Mouse (Mus musculus): ENCODE measurements around the gene 2310011J03Rik. TPM values are rescaled to one million over a fixed set of nuclear protein-coding genes. Genes with fewer than 3 reads are reported as not detected.

The 2310011J03Rik gene
- total RNA-seq, 2 experiments from 2014 or later: 20.4 to 23.1 TPM

DNA sequence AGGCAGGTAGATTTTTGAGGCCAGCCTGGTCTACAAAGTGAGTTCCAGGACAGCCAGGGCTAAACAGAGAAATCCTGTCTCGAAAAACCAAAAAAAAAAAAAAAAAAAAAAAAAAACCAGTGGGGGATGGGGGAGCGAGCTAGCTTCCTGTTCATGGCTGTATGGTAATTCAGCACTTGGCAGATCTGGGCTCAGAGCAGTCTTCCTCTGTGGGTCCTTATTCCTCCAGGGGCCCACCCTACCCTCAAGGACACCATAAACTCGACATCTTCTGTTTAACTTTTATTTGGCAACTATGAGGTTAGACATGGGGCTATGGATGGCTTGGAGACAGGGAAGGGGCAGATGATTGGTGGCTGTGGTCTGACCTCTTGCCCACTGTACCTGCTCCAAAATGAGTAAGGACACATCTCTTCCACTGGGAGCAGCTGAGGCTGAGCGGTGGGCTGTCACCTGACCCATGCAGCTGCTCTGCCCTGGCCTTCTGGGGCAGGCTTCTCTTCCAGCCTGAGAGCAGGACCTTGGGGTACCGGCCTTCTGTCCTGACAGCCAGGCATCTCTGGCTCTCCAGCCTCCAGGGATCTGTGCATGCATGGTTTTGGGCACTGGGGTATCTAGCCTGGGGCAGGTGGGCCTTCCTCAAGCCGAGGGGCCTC is 805 bp upstream of the 2310011J03Rik start:
- no peak for DNase-seq (ENCODE audit: low spot score in 2 of 2)

DNA sequence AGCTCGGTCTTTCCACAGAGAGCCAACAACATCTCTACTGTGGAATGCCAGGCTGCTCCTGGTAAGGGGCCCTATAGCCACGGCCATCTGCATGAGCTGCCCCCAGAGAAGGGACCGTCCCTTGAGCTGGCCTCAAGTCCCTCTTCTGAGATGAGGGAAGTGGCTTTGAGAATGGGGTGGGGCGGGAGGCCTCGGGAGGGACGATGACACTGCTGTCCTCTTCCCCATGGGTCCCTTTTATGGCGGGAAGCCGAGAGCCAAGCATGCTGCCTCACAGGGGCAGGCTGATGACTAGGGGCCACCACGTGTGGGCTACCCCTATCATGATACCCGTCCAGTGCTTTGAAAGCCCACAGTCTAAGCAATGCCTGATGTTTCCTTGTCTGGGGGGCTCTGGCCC is 3.3 kb downstream of the 2310011J03Rik start:
- DNase-seq (ENCODE audit: low spot score in 2 of 2): no peak

DNA sequence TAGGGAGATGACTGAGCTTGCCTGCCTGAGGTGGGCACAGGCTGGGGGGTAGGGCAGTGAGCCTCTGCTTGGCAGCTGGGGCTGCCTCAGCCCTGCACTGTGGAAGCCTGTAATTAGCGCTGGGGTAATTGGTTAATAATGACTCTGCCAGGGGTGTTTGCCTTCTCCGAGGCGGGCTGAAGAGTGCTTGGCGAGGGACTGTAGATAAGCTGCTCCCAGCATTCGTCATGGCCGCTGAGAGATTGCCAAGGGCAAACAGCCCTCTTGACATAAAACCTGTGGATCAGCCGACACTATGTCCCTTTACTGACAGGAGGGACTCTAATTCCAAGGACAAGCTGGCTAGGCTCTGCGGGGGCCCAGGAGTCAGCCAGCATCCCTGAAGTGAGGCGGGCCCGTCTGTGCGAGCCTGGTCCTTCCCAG is 4.0 kb downstream of the 2310011J03Rik start:
- no peak for DNase-seq (ENCODE audit: low spot score in 2 of 2)

DNA sequence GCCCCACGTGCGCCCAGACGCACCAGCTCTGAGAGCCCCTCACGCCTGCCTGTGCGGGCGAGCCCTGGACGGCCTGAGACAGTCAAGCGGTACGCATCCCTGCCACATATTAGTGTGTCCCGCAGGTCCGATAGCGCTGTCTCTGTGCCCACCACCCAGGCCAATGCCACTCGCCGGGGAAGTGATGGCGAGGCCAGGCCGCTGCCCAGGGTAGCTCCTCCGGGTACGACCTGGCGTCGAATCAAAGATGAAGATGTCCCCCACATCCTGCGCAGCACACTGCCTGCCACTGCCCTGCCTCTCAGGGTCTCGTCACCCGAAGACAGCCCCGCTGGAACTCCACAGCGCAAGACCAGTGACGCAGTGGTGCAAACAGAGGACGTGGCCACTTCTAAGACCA is 5.0 kb downstream of the 2310011J03Rik start:
- DNase-seq (ENCODE audit: low spot score in 2 of 2): no peak

DNA sequence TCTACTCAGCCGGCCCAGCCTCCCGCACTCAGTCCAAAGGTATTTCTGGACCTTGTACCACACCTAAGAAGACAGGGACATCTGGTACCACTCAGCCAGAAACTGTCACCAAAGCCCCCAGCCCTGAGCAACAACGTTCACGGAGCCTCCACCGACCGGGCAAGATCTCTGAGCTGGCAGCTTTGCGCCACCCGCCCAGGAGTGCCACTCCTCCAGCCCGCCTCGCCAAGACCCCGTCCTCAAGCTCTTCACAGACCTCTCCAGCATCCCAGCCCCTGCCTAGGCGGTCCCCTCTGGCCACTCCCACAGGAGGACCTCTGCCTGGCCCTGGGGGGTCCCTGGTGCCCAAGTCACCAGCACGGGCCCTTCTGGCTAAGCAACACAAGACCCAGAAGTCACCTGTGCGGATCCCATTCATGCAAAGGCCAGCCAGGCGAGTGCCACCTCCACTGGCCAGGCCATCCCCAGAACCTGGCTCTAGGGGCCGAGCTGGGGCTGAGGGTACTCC is 5.8 kb downstream of the 2310011J03Rik start:
- DNase-seq (ENCODE audit: low spot score in 2 of 2): no peak

DNA sequence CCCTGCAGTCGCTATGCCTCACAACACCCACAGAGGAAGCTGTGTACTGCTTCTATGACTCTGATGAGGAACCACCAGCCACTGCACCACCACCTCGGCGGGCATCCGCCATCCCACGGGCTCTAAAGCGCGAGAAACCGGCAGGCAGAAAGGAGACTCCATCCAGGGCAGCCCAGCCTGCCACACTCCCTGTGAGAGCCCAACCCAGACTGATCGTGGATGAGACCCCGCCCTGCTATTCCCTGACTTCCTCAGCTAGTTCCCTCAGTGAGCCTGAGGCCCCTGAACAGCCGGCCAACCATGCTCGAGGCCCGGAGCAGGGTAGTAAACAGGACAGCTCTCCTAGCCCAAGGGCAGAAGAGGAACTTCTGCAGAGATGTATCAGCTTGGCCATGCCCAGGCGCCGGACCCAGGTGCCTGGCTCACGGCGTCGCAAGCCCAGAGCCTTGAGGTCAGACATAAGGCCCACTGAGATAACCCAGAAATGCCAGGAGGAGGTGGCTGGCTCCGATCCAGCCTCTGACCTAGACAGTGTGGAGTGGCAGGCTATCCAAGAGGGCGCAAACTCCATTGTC is 6.6 kb downstream of the 2310011J03Rik start:
- no peak for DNase-seq (ENCODE audit: low spot score in 2 of 2)

DNA sequence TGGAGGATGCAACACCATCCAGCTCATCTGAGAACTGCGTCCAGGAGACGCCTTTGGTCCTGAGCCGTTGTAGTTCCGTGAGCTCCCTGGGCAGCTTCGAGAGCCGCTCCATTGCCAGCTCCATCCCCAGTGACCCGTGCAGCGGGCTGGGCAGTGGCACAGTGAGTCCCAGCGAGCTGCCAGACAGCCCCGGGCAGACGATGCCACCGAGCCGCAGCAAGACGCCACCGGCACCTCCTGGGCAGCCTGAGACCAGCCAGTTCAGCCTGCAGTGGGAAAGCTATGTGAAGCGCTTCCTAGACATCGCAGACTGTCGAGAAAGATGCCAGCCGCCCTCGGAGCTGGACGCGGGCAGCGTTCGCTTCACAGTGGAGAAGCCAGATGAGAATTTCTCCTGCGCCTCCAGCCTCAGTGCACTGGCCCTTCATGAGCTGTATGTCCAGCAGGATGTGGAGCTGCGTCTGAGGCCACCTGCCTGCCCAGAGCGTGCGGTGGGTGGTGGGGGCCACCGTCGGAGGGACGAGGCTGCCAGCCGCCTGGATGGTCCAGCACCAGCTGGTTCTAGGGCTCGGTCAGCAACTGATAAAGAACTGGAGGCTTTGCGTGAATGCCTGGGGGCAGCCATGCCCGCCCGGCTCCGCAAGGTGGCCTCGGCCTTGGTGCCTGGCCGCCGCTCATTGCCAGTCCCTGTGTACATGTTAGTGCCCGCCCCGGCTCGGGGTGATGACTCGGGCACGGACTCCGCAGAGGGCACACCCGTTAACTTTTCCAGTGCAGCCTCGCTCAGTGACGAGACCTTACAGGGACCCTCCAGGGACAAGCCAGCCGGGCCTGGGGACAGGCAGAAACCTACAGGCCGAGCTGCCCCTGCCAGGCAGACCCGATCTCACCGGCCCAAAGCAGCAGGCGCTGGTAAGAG is 7.5 kb downstream of the 2310011J03Rik start:
- no peak for DNase-seq (ENCODE audit: low spot score in 2 of 2)

DNA sequence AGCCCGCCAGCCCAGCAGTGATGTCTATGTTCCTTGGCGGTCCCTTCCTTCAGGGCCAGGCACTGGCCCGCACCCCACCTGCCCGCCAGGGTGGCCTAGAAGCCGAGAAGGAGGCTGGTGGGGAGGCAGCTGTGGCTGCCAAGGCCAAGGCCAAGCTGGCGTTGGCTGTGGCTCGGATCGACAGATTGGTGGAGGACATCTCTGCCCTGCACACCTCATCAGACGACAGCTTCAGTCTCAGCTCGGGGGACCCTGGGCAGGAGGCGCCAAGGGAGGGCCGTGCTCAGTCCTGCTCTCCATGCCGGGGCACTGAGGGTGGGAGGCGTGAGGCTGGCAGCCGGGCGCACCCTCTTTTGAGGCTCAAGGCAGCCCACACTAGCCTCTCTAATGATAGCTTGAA is 8.8 kb downstream of the 2310011J03Rik start:
- DNase-seq (ENCODE audit: low spot score in 2 of 2): no peak

DNA sequence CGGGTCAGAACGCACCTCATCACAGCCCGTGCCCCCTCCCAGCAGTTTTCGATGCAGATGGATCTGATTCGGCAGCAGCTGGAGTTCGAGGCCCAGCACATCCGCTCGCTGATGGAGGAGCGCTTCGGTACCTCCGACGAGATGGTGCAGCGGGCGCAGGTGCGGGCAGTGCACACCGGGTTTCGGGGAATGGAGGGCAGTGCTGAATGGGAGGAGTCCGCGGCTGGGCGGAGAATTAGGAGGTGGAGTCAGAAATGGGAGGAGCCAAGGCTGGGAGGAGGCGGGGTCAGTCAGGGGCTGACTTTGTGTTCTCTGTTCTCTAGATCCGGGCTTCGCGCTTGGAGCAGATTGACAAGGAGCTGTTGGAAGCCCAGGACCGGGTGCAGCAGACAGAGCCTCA is 15.5 kb downstream of the 2310011J03Rik start:
- DNase-seq (ENCODE audit: low spot score in 2 of 2): no peak

DNA sequence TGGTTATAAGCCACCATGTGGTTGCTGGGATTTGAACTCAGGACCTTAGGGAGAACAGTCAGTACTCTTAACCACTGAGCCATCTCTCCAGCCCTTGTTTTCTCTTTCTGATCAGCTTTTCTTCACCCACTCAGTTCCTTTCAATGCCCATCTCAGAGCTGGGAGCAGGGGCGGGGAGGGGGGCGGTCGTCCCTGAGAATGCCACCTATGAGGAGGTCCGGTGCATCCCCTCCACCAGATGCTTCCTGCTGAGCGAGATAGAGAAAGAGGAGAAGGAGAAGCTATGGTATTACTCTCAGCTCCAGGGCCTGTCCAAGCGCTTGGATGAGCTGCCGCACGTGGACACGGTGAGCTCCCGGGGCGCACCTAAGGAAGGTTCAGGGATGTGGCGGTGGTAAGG is 15.9 kb downstream of the 2310011J03Rik start:
- DNase-seq (ENCODE audit: low spot score in 2 of 2): no peak

DNA sequence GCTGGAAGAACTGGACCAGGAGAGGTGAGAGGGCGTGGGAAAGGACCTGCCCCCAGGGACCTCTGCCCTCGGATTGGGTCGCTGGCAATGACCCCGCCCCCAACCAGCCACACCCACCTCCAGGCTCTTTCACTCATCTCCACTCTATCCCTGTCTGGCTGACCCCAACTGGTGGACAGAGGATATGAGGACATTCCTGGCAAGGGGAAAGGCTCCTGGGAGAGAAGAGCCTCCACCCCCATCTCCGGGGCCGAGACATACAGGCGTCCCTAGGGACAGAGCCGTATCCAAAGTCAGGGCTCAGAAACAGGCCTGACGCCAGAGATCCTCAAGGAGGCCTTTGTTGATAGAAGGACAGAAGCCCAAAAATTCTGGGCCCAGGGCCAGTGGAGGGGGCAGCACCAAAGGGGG is 17.9 kb downstream of the 2310011J03Rik start:
- DNase-seq (ENCODE audit: low spot score in 2 of 2): peak; percentile 71 to 88

DNA sequence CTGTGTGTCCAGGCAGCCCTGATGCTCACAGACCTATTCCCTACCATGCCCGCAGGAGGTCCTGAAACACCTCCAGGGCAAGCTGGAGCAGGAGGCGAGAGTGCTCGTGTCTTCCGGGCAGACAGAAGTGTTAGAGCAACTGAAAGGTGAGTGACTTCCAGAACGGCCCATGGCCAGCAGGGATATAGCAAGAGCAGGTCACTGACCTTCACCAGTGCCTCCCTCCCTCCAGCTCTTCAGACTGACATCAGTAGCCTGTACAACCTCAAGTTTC is 18.3 kb downstream of the 2310011J03Rik start:
- DNase-seq (ENCODE audit: low spot score in 2 of 2): no peak

DNA sequence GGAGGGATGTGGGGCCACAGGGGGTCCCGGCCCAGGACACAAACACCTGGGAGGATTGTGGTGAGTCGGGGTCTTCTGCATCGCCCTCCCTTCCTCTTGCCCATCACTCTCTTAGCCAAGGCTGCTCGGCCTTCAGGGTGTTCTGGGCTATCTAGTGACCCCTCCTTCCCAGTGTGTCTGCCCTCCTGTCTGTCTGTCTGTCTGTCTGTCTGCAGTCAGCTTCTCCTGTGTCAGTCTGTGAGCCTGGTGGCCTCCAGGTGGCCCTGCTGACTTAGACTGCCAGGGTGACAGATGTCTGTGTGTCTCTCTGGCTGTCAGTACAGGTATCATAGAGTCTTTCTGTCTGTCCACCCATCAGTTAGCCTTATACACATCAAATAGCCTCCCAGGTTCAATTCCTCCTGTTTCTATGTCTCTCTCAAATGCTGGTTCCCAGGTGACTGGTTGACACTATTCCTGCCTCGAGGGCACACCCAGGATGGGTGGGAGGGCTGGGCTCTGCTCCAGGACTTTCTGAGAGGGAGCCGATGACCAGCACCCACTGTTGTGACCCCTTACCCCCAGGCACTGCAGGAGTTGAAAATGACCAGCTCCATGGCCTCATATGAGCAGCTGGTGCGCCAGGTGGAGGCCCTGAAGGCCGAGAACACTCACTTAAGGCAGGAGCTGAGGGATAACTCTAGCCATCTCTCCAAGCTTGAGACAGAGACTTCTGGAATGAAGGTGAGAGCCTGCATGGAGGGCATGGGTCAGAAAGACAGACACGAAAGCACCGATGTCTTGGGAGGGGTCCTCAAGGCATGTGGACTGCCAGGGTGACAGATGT is 18.9 kb downstream of the 2310011J03Rik start:
- DNase-seq (ENCODE audit: low spot score in 2 of 2): no peak

DNA sequence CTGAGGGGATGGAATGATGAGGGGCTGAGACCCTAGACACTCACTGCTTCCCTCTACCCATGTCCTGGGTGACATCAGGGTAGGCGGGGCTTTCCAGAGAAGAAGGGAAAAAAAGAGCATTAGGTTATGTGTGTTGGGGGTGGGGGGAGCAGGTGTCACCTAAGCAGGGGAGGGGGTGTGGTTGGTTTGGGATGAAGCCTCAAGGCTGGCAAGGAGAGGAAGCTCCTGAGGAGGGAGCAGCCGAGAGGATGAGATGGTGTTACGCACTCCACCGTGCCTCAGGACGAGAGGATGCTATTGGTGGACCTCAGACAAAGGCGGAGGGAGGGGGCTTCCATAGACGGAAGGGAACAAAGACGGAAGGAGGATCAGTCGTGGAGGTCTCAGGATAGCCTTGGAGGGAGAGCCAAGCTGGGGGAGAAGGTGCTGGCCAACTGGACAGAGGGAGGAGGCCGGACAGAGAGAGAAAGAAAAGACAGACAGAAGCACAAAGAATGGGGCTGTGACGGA is 19.6 kb downstream of the 2310011J03Rik start:
- peak in 1 of 2 experiments; percentile 71 for DNase-seq (ENCODE audit: low spot score in 2 of 2)

DNA sequence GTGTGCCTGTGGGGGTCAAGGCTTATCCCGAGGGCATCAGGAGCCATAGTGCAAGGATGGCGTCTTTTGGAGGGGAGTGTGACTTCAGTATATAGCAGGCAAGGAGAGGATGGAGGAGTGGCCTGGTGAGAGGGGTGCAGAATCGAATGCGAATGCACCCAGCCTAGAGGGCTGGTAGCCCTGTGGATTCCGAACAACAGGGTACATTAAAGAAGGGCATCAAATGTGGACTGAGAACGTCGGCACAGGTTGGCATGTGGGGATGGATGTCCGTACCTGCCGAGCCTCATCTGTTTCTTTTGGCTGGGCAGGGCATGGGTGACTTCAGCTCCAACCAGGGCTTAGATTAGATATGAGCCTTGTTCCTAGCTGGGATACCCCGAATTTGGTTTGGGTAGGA is 20.5 kb downstream of the 2310011J03Rik start:
- no peak for DNase-seq (ENCODE audit: low spot score in 2 of 2)

DNA sequence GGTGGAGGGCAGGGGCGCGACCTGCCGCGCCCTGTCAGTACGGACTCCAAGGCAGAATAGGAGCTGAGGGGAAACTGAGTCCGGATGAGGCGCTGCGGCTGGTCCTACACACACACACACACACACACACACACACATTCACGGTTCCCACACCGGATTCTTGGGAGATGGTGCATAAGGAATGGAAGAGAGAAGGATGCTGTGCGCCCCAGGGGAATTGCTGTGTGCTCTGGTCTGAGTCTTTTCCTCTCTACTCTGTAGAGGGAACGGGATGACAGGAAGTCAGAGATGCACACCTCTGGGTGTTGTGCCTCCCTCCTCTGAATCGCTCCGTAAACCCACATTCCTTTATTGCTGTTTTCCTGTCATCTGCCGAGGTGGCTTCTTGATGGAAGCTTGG is 21.0 kb downstream of the 2310011J03Rik start:
- DNase-seq (ENCODE audit: low spot score in 2 of 2): no peak

DNA sequence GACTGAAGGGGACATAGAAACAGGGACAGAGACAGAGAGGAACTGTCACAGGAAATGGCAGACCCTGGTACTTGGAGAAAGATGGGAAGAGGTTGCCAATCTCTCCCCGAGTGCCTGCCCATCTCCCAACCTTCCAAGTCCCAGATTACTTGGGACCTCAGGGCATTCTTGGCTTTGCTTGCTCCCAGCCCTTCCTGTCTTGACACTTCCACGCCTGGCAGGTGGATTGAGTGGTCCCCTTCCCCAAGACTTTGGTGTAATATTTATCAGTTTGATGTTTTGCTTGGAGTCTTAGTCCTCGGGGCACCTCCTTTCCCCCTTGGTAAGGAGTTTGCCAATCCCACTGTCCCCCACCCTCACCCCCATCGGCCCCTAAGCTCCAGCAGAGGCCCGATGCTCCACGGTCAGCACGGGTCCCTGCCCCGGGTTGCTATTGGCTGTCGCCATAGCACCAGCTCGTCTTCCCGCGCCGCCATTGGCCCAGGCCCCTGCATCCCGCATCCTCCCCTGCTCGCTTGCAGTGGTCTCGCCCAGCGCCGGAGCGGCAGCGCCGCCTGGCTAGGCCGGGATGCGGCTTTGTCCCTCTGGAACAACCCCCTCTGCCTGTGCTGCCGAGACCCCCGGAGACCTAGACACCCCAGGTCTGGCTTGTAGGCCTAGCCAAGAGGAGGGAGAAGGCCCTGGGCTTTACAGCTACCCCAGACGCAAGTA is 21.6 kb downstream of the 2310011J03Rik start:
- peak; percentile 91 to 95 for DNase-seq (ENCODE audit: low spot score in 2 of 2)

DNA sequence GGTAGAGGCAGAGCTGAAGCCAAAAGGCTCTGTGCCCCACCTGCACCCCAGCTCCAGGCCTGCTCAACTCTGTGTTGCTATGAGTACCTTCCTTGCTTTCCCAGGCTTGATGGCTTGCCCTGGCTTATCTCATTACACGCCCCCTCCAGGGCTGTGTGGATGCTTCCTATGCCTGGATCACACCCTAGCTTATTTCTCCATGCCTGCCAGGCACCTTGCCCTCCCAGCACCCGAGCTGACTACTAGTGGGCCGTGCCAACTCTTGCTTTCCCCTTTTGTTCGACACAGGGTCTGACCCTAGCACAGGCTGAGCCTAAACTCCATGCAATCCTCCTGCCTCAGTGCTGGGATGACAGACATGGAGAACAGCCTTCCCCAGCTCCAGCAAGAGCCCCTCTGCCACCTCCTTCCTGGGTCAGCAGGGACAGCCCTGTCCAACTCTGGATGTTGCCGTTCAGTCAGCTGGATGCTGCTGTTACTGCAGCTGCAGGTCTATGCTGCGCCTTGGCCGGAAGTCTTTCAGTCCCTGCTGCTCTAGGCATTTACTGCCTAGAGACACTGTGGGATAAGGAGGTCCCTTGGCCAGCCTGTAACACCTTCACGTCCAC is 22.7 kb downstream of the 2310011J03Rik start:
- DNase-seq (ENCODE audit: low spot score in 2 of 2): no peak

DNA sequence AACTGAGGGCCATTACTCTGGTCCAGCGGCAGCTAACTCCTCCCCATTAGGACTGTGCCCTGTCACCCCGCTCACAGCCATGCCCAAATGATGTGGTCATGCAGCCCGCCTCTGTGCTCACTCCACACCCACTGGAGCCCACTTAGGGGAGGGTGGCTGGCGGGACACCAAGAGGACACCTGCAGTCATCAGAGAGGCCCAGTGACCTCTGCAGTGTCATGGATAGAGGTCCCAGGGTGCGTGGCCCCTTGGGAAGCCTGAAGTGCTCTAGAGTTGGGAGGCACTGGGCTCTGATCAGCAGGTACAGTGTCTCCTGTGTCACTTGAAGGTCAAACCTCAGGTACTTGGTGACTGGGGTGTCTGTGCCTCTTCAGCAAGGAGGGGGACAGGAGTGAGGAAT is 23.5 kb downstream of the 2310011J03Rik start:
- no peak for DNase-seq (ENCODE audit: low spot score in 2 of 2)
